Mouse (Mus musculus) embryonic facial prominence, embryonic 14.5 days (tissue): ENCODE results near the gene Ntm. TPM values are rescaled to one million over a fixed set of nuclear protein-coding genes. Genes with fewer than 3 reads are reported as not detected.

Source experiments
- ATAC-seq: fragments of 200-750 bp; cut with Nextera tagmentation; 2 replicates; pipeline ENCODE4 v1.8.0; 2017; ENCODE audit warnings: low read depth, moderate number of reproducible peaks, moderate TSS enrichment
- DNase-seq: peaks from one replicate; pipeline ENCODE4 v3.0.0-alpha.2; 2015; ENCODE audit warnings: low spot score
- H3K27ac ChIP-seq: fragments of 300-500 bp; sonication (generic); replicated peaks from 2 replicates; pipeline ENCODE4 v1.5.1; 2014; ENCODE audit warnings: low read depth, mild to moderate bottlenecking, low read length, moderate library complexity
- H3K27me3 ChIP-seq: fragments of 300-500 bp; sonication (generic); replicated peaks from 2 replicates; pipeline ENCODE4 v1.6.1; 2014; ENCODE audit warnings: low read length; ENCODE audit not compliant: control insufficient read depth, insufficient read depth
- H3K36me3 ChIP-seq: fragments of 300-500 bp; sonication (generic); 2 replicates; pipeline ENCODE4 v1.6.1; 2014; ENCODE audit warnings: low read length, mixed read lengths; ENCODE audit not compliant: control insufficient read depth, insufficient read depth
- H3K4me1 ChIP-seq: fragments of 300-500 bp; sonication (generic); 2 replicates; pipeline ENCODE4 v1.6.1; 2014; ENCODE audit warnings: antibody characterized with exemption, low read length; ENCODE audit not compliant: control insufficient read depth, insufficient read depth
- H3K4me2 ChIP-seq: fragments of 300-500 bp; sonication (generic); 2 replicates; pipeline ENCODE4 v1.6.1; 2014; ENCODE audit warnings: low read depth, mild to moderate bottlenecking, low read length, moderate library complexity, mixed read lengths
- H3K4me3 ChIP-seq: fragments of 300-500 bp; sonication (generic); 2 replicates; pipeline ENCODE4 v1.5.1; 2014; ENCODE audit warnings: low read depth, mild to moderate bottlenecking, low read length
- H3K9ac ChIP-seq: fragments of 300-500 bp; sonication (generic); 2 replicates; pipeline ENCODE4 v1.6.1; 2014; ENCODE audit warnings: low read depth, mild to moderate bottlenecking, low read length, moderate library complexity, mixed read lengths
- H3K9me3 ChIP-seq: fragments of 300-500 bp; sonication (generic); 2 replicates; pipeline ENCODE4 v1.6.1; 2016; ENCODE audit warnings: low read length; ENCODE audit not compliant: control insufficient read depth
- WGBS: fragments of 180-500 bp; shearing (Covaris S2); extraction: QIAGEN DNeasy Blood & Tissue Kit; methylation state at CpG from one replicate; pipeline ENCODE4 v1.1.7; 2014; 5-methylcytosine and 5-hydroxymethylcytosine counted together
- polyA plus RNA-seq: library from polyadenylated mRNA; unstranded; fragments of >200 nt; fragmentation: Nextera tagmentation; extraction: Ambion mirVana; gene quantifications from 2 replicates; pipeline ENCODE4 v1.2.1, GENCODE M21; 2014

The Ntm gene
- polyA plus RNA-seq, 1 experiment from 2014 or later: 28.2 TPM

DNA sequence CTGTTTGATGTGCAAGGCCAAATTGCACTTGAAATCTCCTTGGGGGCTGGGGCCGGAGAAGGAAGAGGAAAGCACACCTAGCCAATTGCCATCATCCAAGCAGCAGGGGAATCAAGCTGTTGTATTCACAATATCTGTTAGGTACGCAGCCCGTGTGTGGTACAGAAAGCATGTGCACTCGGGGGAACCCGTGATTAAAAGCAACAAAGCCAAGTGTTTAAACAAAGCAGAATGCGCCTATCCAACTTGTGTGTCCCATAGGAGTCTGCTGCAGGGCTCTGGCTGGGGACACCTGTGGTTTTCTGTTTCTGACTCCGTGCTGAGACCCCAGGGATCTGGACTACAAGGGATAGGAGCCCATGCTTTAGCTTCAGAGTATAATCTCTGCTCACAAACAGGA is 428.6 kb downstream of the Ntm start:
- H3K4me1 ChIP-seq: peaks cover 11% of the 10 kb centered on the region
- H3K36me3 ChIP-seq: no peaks in the 10 kb centered on the region
- no peak overlapping the region for H3K27ac ChIP-seq
- H3K9ac ChIP-seq: no peak overlapping the region
- no peak overlapping the region for H3K4me3 ChIP-seq
- ATAC-seq: peak; percentile 83
- H3K4me2 ChIP-seq: no peak overlapping the region
- peak; percentile 72 for DNase-seq
- H3K27me3 ChIP-seq: no peaks in the 10 kb centered on the region
- 34% methylated on average over 7 of the region's 7 CpGs for WGBS
- no peaks in the 10 kb centered on the region for H3K9me3 ChIP-seq

- H3K4me1 ChIP-seq: peaks cover 11% of the 10 kb centered on the region
- no peak overlapping the region for H3K4me3 ChIP-seq
- H3K27ac ChIP-seq: no peak overlapping the region
- H3K36me3 ChIP-seq: no peaks in the 10 kb centered on the region
- ATAC-seq (no peak), DNase-seq (no peak)
- no peaks in the 10 kb centered on the region for H3K27me3 ChIP-seq
- WGBS: 16% methylated on average over 1 of the region's 1 CpGs
- no peak overlapping the region for H3K9ac ChIP-seq
- H3K4me2 ChIP-seq: no peak overlapping the region
- H3K9me3 ChIP-seq: no peaks in the 10 kb centered on the region
Measured at GRCm38 (mm10) chr9:29533556-29533955, 429.4 kb downstream of the Ntm start.

DNA sequence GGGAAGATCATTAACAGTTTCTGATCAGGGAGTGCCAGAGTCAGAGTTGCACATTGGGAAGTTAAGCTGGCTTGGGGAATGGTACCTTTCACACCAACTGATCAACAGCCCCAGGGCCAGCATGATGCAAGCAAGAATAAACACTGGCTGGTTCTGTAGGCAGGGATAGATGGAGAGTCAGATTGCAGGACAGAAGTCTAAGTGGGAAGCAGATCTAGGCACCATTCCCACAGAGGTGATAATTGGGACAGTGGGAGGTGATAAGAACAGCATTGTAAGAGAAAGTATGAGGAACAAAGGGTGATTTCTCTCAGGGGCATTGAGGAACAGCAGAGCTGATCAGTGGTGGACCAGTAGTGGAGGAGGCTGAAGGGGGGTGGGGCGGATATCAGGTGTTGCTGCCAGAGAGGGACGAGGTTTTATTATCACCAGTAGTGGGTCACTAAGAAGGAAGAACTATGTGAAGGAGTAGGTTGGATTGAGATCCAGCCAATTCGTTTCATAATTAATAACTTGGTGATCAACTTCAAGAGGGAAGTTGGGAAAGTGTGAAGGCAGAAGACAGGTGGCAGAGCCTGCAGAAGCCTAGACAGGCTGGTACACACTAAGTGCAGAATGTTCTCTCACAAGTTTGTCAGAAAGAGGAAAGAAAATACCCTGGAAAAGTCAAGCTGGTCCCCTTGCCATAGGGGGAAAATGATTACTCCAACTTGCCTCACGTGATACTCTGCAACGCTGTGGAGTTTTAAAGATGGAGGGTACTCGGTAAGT is 431.6 kb downstream of the Ntm start:
- DNase-seq (no peak), ATAC-seq (no peak)
- 77% methylated on average over 6 of the region's 6 CpGs for WGBS
- H3K4me2 ChIP-seq: no peak overlapping the region
- H3K27ac ChIP-seq: no peak overlapping the region
- H3K36me3 ChIP-seq: no peaks in the 10 kb centered on the region
- no peak overlapping the region for H3K4me3 ChIP-seq
- H3K9me3 ChIP-seq: no peaks in the 10 kb centered on the region
- no peaks in the 10 kb centered on the region for H3K27me3 ChIP-seq
- H3K9ac ChIP-seq: no peak overlapping the region
- peaks cover 11% of the 10 kb centered on the region for H3K4me1 ChIP-seq

GRCm38 (mm10) chr9:29524109-29524508 is 438.8 kb downstream of the Ntm start:
- ATAC-seq: no peak
- H3K27ac ChIP-seq: no peak overlapping the region
- no peak for DNase-seq
- H3K36me3 ChIP-seq: no peaks in the 10 kb centered on the region
- no peak overlapping the region for H3K4me2 ChIP-seq
- WGBS: 85% methylated on average over 1 of the region's 1 CpGs
- H3K9ac ChIP-seq: no peak overlapping the region
- H3K27me3 ChIP-seq: no peaks in the 10 kb centered on the region
- H3K9me3 ChIP-seq: no peaks in the 10 kb centered on the region
- H3K4me3 ChIP-seq: no peak overlapping the region
- no peaks in the 10 kb centered on the region for H3K4me1 ChIP-seq

DNA sequence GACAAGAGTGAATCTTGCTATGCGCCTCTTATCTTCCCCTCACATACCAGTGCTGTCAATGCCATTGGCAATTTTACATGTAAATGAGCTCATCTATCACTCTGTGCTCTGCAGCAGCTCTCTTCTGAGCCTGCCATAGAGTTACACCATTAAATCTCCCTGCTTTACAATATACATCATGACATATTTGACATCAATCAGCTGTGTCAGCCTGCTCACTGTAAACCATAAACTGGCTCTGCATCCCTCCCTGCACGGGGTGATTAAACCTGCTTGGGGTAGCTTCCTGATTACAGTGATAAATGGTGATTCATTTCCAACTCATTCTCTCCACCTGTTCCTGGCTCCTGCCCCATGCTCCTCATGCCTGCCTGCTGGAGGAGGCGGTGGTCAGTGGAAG is 439.7 kb downstream of the Ntm start:
- H3K27me3 ChIP-seq: no peaks in the 10 kb centered on the region
- 54% methylated on average over 3 of the region's 3 CpGs for WGBS

DNA sequence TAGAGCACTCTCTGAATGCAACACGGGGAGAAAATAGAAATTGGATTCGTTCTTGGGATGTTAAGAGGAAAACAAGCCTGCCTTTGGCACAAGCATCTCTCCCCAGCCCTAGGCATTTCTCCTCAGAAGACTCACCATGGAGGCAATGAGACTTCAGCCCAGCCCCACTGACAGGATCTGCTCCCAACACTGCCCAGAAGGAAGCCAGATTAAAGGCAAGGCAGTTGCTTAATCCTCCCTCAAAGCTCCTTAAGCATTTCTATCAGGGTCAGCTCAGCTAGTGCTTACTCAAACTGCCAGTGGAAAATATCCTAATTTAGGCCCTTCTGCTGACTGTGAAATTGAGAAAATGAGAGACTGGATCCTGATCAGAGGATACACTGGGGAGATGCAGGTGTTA is 443.8 kb downstream of the Ntm start:
- Histone ChIP-seq H3K9ac (no peak overlapping the region), H3K4me3 (no peak overlapping the region), H3K4me1 (no peaks in the 10 kb centered on the region), H3K27me3 (no peaks in the 10 kb centered on the region), H3K9me3 (no peaks in the 10 kb centered on the region), H3K27ac (no peak overlapping the region), H3K36me3 (no peaks in the 10 kb centered on the region), H3K4me2 (no peak overlapping the region)
- ATAC-seq (no peak), DNase-seq (no peak)
- WGBS: 44% methylated on average over 2 of the region's 2 CpGs

More for the DNA sequence above, 439.7 kb downstream of the Ntm start:
- Histone ChIP-seq H3K36me3 (no peaks in the 10 kb centered on the region), H3K4me3 (no peak overlapping the region), H3K4me2 (no peak overlapping the region), H3K27ac (no peak overlapping the region), H3K4me1 (no peaks in the 10 kb centered on the region), H3K9ac (no peak overlapping the region), H3K9me3 (no peaks in the 10 kb centered on the region)
- ATAC-seq (no peak), DNase-seq (no peak)

- ATAC-seq (no peak), DNase-seq (no peak)
- H3K4me2 ChIP-seq: no peak overlapping the region
- 51% methylated on average over 2 of the region's 2 CpGs for WGBS
- no peaks in the 10 kb centered on the region for H3K9me3 ChIP-seq
- no peak overlapping the region for H3K9ac ChIP-seq
- H3K4me1 ChIP-seq: no peaks in the 10 kb centered on the region
- H3K36me3 ChIP-seq: no peaks in the 10 kb centered on the region
- no peak overlapping the region for H3K4me3 ChIP-seq
- no peak overlapping the region for H3K27ac ChIP-seq
- no peaks in the 10 kb centered on the region for H3K27me3 ChIP-seq
Measured at GRCm38 (mm10) chr9:29516688-29517087, 446.3 kb downstream of the Ntm start.

DNA sequence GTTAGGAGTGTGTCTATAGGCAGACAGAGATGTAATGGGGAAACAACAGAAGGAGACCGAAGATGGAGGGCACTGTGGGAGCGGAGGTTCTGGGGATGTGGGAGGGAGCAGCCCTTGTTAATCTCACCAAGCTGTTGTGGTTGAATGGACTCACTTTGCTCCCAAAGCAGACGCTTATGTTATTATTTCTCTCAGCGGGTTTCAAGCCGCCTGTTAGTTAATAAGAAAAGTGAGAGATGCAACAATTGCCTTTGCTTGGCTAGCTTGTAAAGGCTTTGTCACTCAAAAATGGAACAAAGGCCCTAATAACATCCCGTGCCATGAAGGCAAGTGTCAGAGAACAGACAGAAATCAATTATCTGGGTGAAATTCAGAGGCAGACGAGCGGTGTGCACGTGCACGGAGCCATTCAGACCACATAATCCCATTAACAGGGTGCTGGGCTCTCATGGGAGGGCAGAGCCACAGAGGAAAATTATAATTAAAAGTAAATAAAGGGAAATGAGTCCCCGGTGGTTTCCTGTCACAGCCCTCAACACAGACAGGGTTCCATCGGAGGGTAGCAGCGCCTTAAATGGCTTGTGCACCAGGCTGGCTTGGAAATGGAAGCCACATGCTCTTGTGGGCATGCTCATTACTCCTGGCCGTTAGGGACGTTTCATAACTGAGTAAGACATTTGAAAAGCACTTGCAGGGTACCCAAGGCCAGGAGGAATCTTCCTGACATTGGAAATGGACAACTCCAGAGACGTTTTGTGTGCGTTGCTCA is 448.2 kb downstream of the Ntm start:
- DNase-seq: peak; percentile 48
- ATAC-seq: peak; percentile 60; the same call in 1 of the 2 replicates
- H3K9ac ChIP-seq: no peak overlapping the region

More for the DNA sequence above, 448.2 kb downstream of the Ntm start:
- H3K9me3 ChIP-seq: no peaks in the 10 kb centered on the region
- H3K4me2 ChIP-seq: no peak overlapping the region
- no peak overlapping the region for H3K27ac ChIP-seq
- H3K36me3 ChIP-seq: no peaks in the 10 kb centered on the region
- 66% methylated on average over 17 of the region's 17 CpGs for WGBS
- H3K4me3 ChIP-seq: no peak overlapping the region
- no peaks in the 10 kb centered on the region for H3K27me3 ChIP-seq
- no peaks in the 10 kb centered on the region for H3K4me1 ChIP-seq
